20 mouse cellular contexts compared by ENCODE assay signal in the genomic region with DNA sequence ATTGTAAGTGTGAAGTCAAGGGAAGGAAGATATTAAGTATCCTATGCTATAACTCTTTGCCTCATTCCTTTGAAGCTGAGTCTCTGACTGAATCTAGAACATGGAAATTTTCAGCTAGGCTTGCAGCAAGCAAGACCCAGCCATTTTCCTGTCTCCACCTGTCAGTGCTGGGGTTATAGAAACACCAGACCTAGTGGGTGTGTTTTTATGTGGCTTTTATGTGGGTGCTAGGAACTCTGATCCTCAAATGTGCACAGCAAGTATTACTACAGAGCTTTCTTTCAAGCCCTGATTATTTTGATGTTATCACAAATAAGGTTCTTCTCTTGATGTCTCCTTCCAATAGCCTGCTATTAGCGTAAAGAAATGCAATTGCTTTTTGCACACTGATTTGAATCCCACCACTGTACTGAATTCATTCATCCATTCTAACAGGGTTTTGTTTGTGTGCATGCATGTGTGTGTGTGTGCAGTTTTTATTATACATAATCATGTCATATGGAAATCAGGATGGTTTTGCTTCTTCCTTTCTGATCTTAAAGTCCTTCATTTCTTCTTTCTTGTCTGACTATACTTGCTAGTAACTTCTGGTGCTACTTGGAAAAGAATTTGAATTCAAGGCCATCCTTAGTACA.
"Had no signal": no experiment of that assay in that cellular context is flagged by ENCODE, and none has a peak within 500 bp of the region (broad histone marks: within the 10 kb centered on the region; RNA-seq: fewer than 3 reads in every experiment).

No protein-coding gene starts in this region.

- H3K27ac ChIP-seq: liver, embryonic 15.5 days; lung, embryonic 15.5 days; macrophage; neural tube, embryonic 12.5 days; stomach, embryonic 15.5 days; stomach, postnatal 0 days had no signal

- H3K4me1 ChIP-seq: liver, embryonic 15.5 days; lung, embryonic 15.5 days; neural tube, embryonic 12.5 days; stomach, embryonic 15.5 days had no signal

- H3K9me3 ChIP-seq: liver, embryonic 15.5 days; lung, embryonic 15.5 days; megakaryocyte, embryonic 14.5 days; neural tube, embryonic 12.5 days; stomach, embryonic 15.5 days had no signal

- H3K9ac ChIP-seq: liver, embryonic 15.5 days; liver, postnatal 0 days; lung, embryonic 15.5 days; neural tube, embryonic 12.5 days; stomach, embryonic 15.5 days had no signal

- H3K4me2 ChIP-seq: liver, embryonic 15.5 days; lung, embryonic 15.5 days; midbrain, embryonic 11.5 days; neural tube, embryonic 12.5 days; stomach, embryonic 15.5 days had no signal

- H3K27me3 ChIP-seq: liver, embryonic 15.5 days; lung, embryonic 15.5 days; megakaryocyte, embryonic 14.5 days; neural tube, embryonic 12.5 days; stomach, embryonic 15.5 days had no signal

- H3K36me3 ChIP-seq: neural tube, embryonic 12.5 days; stomach, embryonic 15.5 days had no signal

- DNase-seq: liver, postnatal 0 days; lung, adult 2 months; lung, postnatal 14 days; lung, postnatal 36 days; midbrain, embryonic 14.5 days; right cerebral cortex, postnatal 14 days; thymus, adult 2 months; thymus, postnatal 25 days; thymus, postnatal 4 days had no signal

- ATAC-seq: liver, postnatal 0 days; lung, postnatal 0 days; midbrain, embryonic 16.5 days had no signal

- H3K4me3 ChIP-seq: liver, embryonic 15.5 days; lung, embryonic 15.5 days; megakaryocyte, embryonic 14.5 days; myocyte; neural tube, embryonic 12.5 days; stomach, embryonic 15.5 days had no signal
